In the genomic region with DNA sequence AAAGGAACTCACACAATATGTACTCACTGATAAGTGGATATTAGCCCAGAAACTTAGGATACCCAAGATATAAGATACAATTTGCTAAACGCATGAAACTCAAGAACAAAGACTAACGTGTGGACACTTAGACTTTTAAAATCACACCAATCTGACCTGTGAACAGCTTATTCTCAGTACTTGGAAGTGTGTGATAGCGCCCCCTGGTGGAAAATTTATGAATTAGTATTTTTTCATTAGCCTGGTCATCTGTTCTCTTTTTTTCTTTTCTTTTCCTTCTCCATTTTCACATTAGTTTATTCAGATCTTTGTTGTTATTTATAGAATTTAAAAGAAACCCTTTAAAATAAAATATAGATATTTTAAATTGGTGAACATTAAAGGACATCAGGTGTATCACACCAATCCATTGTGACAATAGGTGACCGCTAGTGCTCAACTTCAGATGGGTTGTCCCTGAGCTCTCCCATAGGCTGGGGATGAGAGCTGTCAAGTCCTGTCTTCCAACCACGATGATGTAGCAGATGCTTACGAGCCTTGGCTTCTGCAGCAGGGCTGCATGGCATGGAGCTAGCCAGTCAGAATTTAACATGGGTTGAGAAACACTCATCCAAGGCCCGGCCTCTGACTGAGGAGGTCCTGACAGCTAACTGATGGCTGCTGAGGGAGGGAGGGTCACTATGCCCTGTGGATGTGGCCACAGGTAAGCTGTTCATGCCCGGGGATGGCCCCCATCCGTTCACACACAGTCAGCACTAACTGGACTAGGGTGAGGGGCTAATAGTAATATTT, we compare ENCODE assay signal across 8 mouse cellular contexts. TPM values are rescaled to one million over a fixed set of nuclear protein-coding genes. Genes with fewer than 3 reads are reported as not detected.
A peak's percentile ranks its signal among the peaks of the same experiment; 100 is the strongest.
DNase-seq lines count a peak whose midpoint lies in the region; ATAC-seq and TF ChIP-seq lines count a peak whose summit lies in the region.

No protein-coding gene starts in this region.

- H3K27ac ChIP-seq in forebrain, postnatal 0 days (ENCODE audit: low read depth, low read length): no peak overlapping the region
- H3K27ac ChIP-seq in forebrain, embryonic 12.5 days: no peak overlapping the region
- H3K27ac ChIP-seq in midbrain, embryonic 16.5 days (ENCODE audit: low read length): no peak overlapping the region
- no peak overlapping the region for H3K27ac ChIP-seq in midbrain, embryonic 10.5 days (replicated peaks)

- H3K4me3 ChIP-seq in forebrain, postnatal 0 days (ENCODE audit: low read depth, low read length): no peak overlapping the region
- H3K4me3 ChIP-seq in forebrain, embryonic 12.5 days (replicated peaks): no peak overlapping the region
- no peak overlapping the region for H3K4me3 ChIP-seq in midbrain, embryonic 16.5 days (ENCODE audit: low read depth, low read length)
- no peak overlapping the region for H3K4me3 ChIP-seq in midbrain, embryonic 10.5 days

- ATAC-seq in forebrain, postnatal 0 days: no peak
- no peak for ATAC-seq in forebrain, embryonic 12.5 days (ENCODE audit: low FRiP score)
- peak; percentile 32; the same call in 1 of the 2 replicates for ATAC-seq in midbrain, embryonic 16.5 days

- H3K27me3 ChIP-seq in forebrain, postnatal 0 days (ENCODE audit: insufficient read depth, low read length): no peaks in the 10 kb centered on the region
- no peaks in the 10 kb centered on the region for H3K27me3 ChIP-seq in forebrain, embryonic 12.5 days
- no peaks in the 10 kb centered on the region for H3K27me3 ChIP-seq in midbrain, embryonic 16.5 days (ENCODE audit: control insufficient read depth, insufficient read depth, low read depth, low read length)
- H3K27me3 ChIP-seq in midbrain, embryonic 10.5 days (ENCODE audit: low read depth, poor library complexity, severe bottlenecking): no peaks in the 10 kb centered on the region

- 52% methylated on average over 9 of the region's 9 CpGs for WGBS in forebrain, postnatal 0 days
- 52% methylated on average over 9 of the region's 9 CpGs for WGBS in forebrain, embryonic 12.5 days
- 56% methylated on average over 9 of the region's 9 CpGs for WGBS in midbrain, embryonic 16.5 days
- WGBS in midbrain, embryonic 10.5 days: 51% methylated on average over 9 of the region's 9 CpGs

- H3K9ac ChIP-seq in forebrain, postnatal 0 days: no peak overlapping the region
- no peak overlapping the region for H3K9ac ChIP-seq in forebrain, embryonic 12.5 days
- H3K9ac ChIP-seq in midbrain, embryonic 16.5 days (ENCODE audit: low read depth, low read length): no peak overlapping the region

- DNase-seq in forebrain, postnatal 0 days: peak; percentile 37
- DNase-seq in midbrain, embryonic 10.5 days (ENCODE audit: low spot score): no peak
- DNase-seq in embryo, embryonic 9.5 days (ENCODE audit: extremely low spot score): peak; percentile 44
- DNase-seq in naive thymus-derived CD4-positive, alpha-beta T cell, adult 2 months (ENCODE audit: low read depth): peak; percentile 79
- DNase-seq in left cerebral cortex, postnatal 10 days (ENCODE audit: extremely low spot score in 1 of 2, low spot score in 2 of 2): no peak
- no peak for DNase-seq in right cerebral cortex, postnatal 10 days (ENCODE audit: low spot score in 2 of 2)

- peak; percentile 55 for TF ChIP-seq CTCF in forebrain, postnatal 0 days (IDR thresholded peaks at IDR 0.05; ENCODE audit: low read depth)

- peaks cover 7% of the 10 kb centered on the region for H3K36me3 ChIP-seq in forebrain, postnatal 0 days (ENCODE audit: insufficient read depth)
- 0 out of 2 replicates have a peak, but pooled peaks cover 4% of the 10 kb centered on the region for H3K36me3 ChIP-seq in forebrain, embryonic 12.5 days (replicated peaks)
- no peaks in the 10 kb centered on the region for H3K36me3 ChIP-seq in midbrain, embryonic 16.5 days (ENCODE audit: control insufficient read depth, insufficient read depth, low read length)
- H3K36me3 ChIP-seq in midbrain, embryonic 10.5 days: peaks cover 22% of the 10 kb centered on the region

- intact Hi-C loops in left cerebral cortex, postnatal 10 days (cut with DNase I): loop anchor here (5.0 kb wide), 1 partner anchor 52 kb away; no protein-coding TSS in a partner anchor

- H3K4me1 ChIP-seq in forebrain, postnatal 0 days (ENCODE audit: insufficient read depth): no peaks in the 10 kb centered on the region
- no peaks in the 10 kb centered on the region for H3K4me1 ChIP-seq in forebrain, embryonic 12.5 days
- no peaks in the 10 kb centered on the region for H3K4me1 ChIP-seq in midbrain, embryonic 16.5 days (ENCODE audit: control insufficient read depth, insufficient read depth, low read length)
- no peaks in the 10 kb centered on the region for H3K4me1 ChIP-seq in midbrain, embryonic 10.5 days

- H3K4me2 ChIP-seq in forebrain, postnatal 0 days (ENCODE audit: low read depth): no peak overlapping the region
- H3K4me2 ChIP-seq in forebrain, embryonic 12.5 days: no peak overlapping the region
- H3K4me2 ChIP-seq in midbrain, embryonic 16.5 days (ENCODE audit: low read length): no peak overlapping the region

- H3K9me3 ChIP-seq in forebrain, postnatal 0 days (ENCODE audit: low read length): no peaks in the 10 kb centered on the region
- H3K9me3 ChIP-seq in forebrain, embryonic 12.5 days: no peaks in the 10 kb centered on the region
- H3K9me3 ChIP-seq in midbrain, embryonic 16.5 days (replicated peaks; ENCODE audit: control insufficient read depth, low read length, poor library complexity, severe bottlenecking): no peaks in the 10 kb centered on the region
- H3K9me3 ChIP-seq in midbrain, embryonic 10.5 days (replicated peaks): no peaks in the 10 kb centered on the region

RNA-seq across cellular contexts. Expression of a gene that starts 35.6 kb away (rescaled TPM):
- 34.2 and 36.5 TPM in 2 replicates for total RNA-seq in forebrain, postnatal 0 days (2014; rRNA removed)
- 22.1 and 25.2 TPM in 2 replicates for polyA plus RNA-seq in forebrain, postnatal 0 days (2015; fragmentation: Nextera tagmentation; extraction: Ambion mirVana)
- 20.1 and 21.2 TPM in 2 replicates for polyA plus RNA-seq in forebrain, embryonic 12.5 days (2016; fragmentation: Nextera tagmentation; extraction: Ambion mirVana)
- 29.9 TPM in 2 replicates for polyA plus RNA-seq in midbrain, embryonic 16.5 days (2015; fragmentation: Nextera tagmentation; extraction: Ambion mirVana)
- 14.5 and 17.6 TPM in 2 replicates for polyA plus RNA-seq in midbrain, embryonic 10.5 days (2016; fragmentation: Nextera tagmentation; extraction: Ambion mirVana)
- 10 to 100 TPM; 43.4 to 50.7 TPM for total RNA-seq in left cerebral cortex, postnatal 10 days (2021)

Comparison
In these comparisons a context has a peak if more than half of its experiments do, and no peak if none do; other contexts are left out.
1. DNase-seq: peak in forebrain, postnatal 0 days (single experiment), embryo, embryonic 9.5 days (single experiment) and naive thymus-derived CD4-positive, alpha-beta T cell, adult 2 months (single experiment); none in midbrain, embryonic 10.5 days (single experiment), left cerebral cortex, postnatal 10 days (0 of 2) and right cerebral cortex, postnatal 10 days (0 of 2).